Mouse (Mus musculus) heart, postnatal 14 days (tissue): ENCODE results near the gene Dyrk1a. TPM values are rescaled to one million over a fixed set of nuclear protein-coding genes. Genes with fewer than 3 reads are reported as not detected.

ENCODE experiments used
- DNase-seq, 2 experiments: peaks; one replicate each; pipeline ENCODE4 v3.0.0; 2021 to 2022
- intact Hi-C: fragments of 180-260 bp; cut with DNase I; formaldehyde crosslinking; loops from one replicate; pipeline ENCODE4 v1.15.1; 2025
- total RNA-seq, 2 experiments: library from RNA; stranded (reverse); gene quantifications; 2 replicates each; pipeline ENCODE4 v1.2.3; 2021

The Dyrk1a gene
- total RNA-seq, 2 experiments from 2014 or later = 68.6 to 69.6 TPM

GRCm38 (mm10) chr16:94551934-94552333 is 17.9 kb upstream of the Dyrk1a start:
- DNase-seq = peak; percentile 39 to 68
- intact Hi-C loops = no loop called here

GRCm38 (mm10) chr16:94555346-94555745 is 14.5 kb upstream of the Dyrk1a start:
- intact Hi-C loops = no loop called here
- DNase-seq = no peak

GRCm38 (mm10) chr16:94556228-94556627 is 13.6 kb upstream of the Dyrk1a start:
- no peak for DNase-seq
- intact Hi-C loops = no loop called here

GRCm38 (mm10) chr16:94559282-94559681 is 10.5 kb upstream of the Dyrk1a start:
- no peak for DNase-seq
- intact Hi-C loops = no loop called here

GRCm38 (mm10) chr16:94559782-94560181 is 10.0 kb upstream of the Dyrk1a start:
- no peak for DNase-seq
- intact Hi-C loops = no loop called here

GRCm38 (mm10) chr16:94560618-94561017 is 9.2 kb upstream of the Dyrk1a start:
- intact Hi-C loops = no loop called here
- DNase-seq = no peak

GRCm38 (mm10) chr16:94566124-94566523 is 3.7 kb upstream of the Dyrk1a start:
- DNase-seq = no peak
- intact Hi-C loops = loop anchor here (5.0 kb wide), 2 partner anchors 94 to 146 kb away; no protein-coding TSS in a partner anchor

- intact Hi-C loops = loop anchor here (5.0 kb wide), 2 partner anchors 95 to 145 kb away; no protein-coding TSS in a partner anchor
- DNase-seq = no peak
Measured at GRCm38 (mm10) chr16:94566834-94567585, 2.8 kb upstream of the Dyrk1a start.

- intact Hi-C loops = loop anchor here (5.0 kb wide), 2 partner anchors 95 to 145 kb away; no protein-coding TSS in a partner anchor
- no peak for DNase-seq
Measured at GRCm38 (mm10) chr16:94567751-94568150, 2.1 kb upstream of the Dyrk1a start.

- intact Hi-C loops = loop anchor here (1.0 to 5.0 kb wide), 3 partner anchors 42 to 144 kb away; partner anchors contain the start of gene Vps26c
- no peak for DNase-seq
Measured at GRCm38 (mm10) chr16:94568335-94569228, 1.2 kb upstream of the Dyrk1a start.

- intact Hi-C loops = loop anchor here (2.0 kb wide), 1 partner anchor 48 kb away; no protein-coding TSS in a partner anchor
- DNase-seq = peak; percentile 68 to 81
Measured at GRCm38 (mm10) chr16:94570361-94571041, 691 bp downstream of the Dyrk1a start.

- DNase-seq = no peak
- intact Hi-C loops = loop anchor here (2.0 kb wide), 1 partner anchor 47 kb away; no protein-coding TSS in a partner anchor
Measured at GRCm38 (mm10) chr16:94571111-94571993, 1.5 kb downstream of the Dyrk1a start.

GRCm38 (mm10) chr16:94572422-94572821 is 2.6 kb downstream of the Dyrk1a start:
- DNase-seq = no peak
- intact Hi-C loops = no loop called here

- no peak for DNase-seq
- intact Hi-C loops = no loop called here
Measured at GRCm38 (mm10) chr16:94574025-94574717, 4.4 kb downstream of the Dyrk1a start.

GRCm38 (mm10) chr16:94574718-94575094 is 4.9 kb downstream of the Dyrk1a start:
- intact Hi-C loops = no loop called here

GRCm38 (mm10) chr16:94575757-94576156 is 5.9 kb downstream of the Dyrk1a start:
- no peak for DNase-seq
- intact Hi-C loops = no loop called here

More at GRCm38 (mm10) chr16:94574718-94575094, 4.9 kb downstream of the Dyrk1a start:
- DNase-seq = no peak

- no peak for DNase-seq
- intact Hi-C loops = no loop called here
Measured at GRCm38 (mm10) chr16:94579348-94579747, 9.5 kb downstream of the Dyrk1a start.

- intact Hi-C loops = no loop called here
- peak; percentile 41 to 43 for DNase-seq
Measured at GRCm38 (mm10) chr16:94580844-94581405, 11.1 kb downstream of the Dyrk1a start.
